Mouse (Mus musculus): Measurements from ENCODE around the gene Mdp1. TPM values are rescaled to one million over a fixed set of nuclear protein-coding genes. Genes with fewer than 3 reads are reported as not detected.
A peak's percentile ranks its signal among the peaks of the same experiment; 100 is the strongest.

Gene Mdp1
- total and polyA plus RNA-seq, 2 experiments: 9.8 to 10.3 TPM

DNA sequence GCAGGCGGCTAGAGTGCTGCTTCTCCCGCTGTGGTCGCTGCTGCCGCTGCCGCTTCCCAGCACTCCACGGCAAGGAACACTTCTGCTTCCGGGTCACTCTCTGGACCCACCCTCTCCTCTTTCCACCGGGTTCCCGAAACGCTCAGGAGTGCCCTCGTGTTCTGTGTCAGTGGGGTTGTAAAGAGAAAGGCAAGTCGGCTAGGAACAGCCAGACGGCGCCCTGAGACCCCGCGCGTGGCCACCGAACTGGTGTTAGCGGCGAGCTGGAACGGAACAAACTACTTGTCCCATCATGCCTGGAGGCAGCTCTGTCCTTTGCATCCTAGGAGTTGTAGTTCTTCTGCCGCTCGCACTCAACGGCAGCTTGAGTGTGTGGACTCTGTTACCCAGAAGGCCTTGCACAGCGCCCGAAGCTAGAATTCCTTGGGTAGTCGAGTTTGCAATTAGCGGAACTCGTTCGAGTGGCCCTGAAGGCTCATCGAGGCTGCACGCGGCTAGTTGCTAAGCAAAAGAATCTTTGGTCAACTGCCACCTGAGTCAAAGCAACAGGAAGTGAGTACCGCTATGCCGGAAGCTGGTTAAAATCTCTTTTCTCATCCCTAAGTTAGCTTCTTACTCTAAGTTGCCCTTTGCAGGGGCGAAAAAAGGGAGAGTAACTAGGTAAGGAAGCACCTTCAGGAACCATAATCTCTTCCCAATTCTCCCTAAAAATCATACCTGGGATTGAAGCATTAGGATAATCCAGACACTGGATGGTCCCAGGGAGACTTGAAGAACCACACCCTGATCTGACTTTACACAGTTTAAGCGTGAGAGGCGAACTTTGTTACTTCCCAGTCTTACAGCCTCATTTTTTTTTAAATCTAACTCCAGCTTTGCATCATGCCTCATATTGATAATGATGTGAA lies 11.8 kb upstream of the Mdp1 start, which contains the start of the genes Gmpr2 and Nedd8:
TSS of gene Gmpr2 (plus strand) at position 109 of the 908 bp plus-strand sequence.
TSS of gene Nedd8 (minus strand) at position 292 of the 908 bp plus-strand sequence.
- H3K4me3 ChIP-seq (ENCODE audit: insufficient read depth, low read depth, low read length): peak within 1 kb of the TSS; percentile 78

DNA sequence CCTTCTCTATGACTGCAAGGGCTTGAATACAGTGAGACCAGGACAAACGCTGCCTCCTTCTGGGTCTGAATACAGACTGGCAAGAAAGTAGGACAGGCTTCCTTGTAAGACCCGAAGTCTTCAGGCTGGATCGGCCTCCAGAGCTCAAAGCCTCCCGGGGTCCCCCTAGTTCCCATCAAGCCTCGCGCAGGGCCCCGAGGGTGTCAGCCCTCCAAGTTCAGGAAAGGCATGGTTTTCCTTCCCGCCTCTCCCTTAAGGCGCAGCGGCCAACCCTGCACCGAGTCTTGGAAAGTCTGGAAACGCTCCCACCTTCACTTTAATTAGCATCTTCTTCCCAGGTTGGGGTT lies 11.2 kb upstream of the Mdp1 start:
- Histone ChIP-seq H3K27ac (replicated peaks; ENCODE audit: insufficient read depth, low read depth, low read length) (peak overlapping the region; percentile 94), H3K4me3 (ENCODE audit: insufficient read depth, low read depth, low read length) (peak overlapping the region; percentile 78), H3K9ac (ENCODE audit: low read depth, low read length) (peak overlapping the region; percentile 89), H3K27me3 (ENCODE audit: control insufficient read depth, insufficient read depth, low read length) (no peaks in the 10 kb centered on the region), H3K36me3 (ENCODE audit: control insufficient read depth, insufficient read depth, low read length) (peaks cover 14% of the 10 kb centered on the region; the same call in 1 of the 2 replicates), H3K79me2 (ENCODE audit: control insufficient read depth, insufficient read depth, low read length) (peaks cover 14% of the 10 kb centered on the region; the same call in 1 of the 2 replicates), H3K4me1 (ENCODE audit: control insufficient read depth, insufficient read depth, low read length) (peaks cover 5% of the 10 kb centered on the region)
- TF ChIP-seq CTCF (IDR thresholded peaks at IDR 0.05; ENCODE audit: low read depth, low read length) (no peak), POLR2A (IDR thresholded peaks at IDR 0.05; ENCODE audit: extremely low read depth, insufficient read depth, low read length) (no peak)
- WGBS: 0% methylated on average over 12 of the region's 12 CpGs
- no peak for DNase-seq (ENCODE audit: extremely low read depth, low read depth, low spot score)

More for the DNA sequence above, 11.8 kb upstream of the Mdp1 start, which contains the start of the genes Gmpr2 and Nedd8:
- peak; percentile 99 for DNase-seq (ENCODE audit: extremely low read depth, low read depth, low spot score)
- no peaks in the 10 kb centered on the region for H3K27me3 ChIP-seq (ENCODE audit: control insufficient read depth, insufficient read depth, low read length)
- H3K27ac ChIP-seq (replicated peaks; ENCODE audit: insufficient read depth, low read depth, low read length): peak within 1 kb of the TSS; percentile 94
- H3K9ac ChIP-seq (ENCODE audit: low read depth, low read length): peak within 1 kb of the TSS; percentile 89
- H3K4me1 ChIP-seq (ENCODE audit: control insufficient read depth, insufficient read depth, low read length): peaks cover 5% of the 10 kb centered on the region
- H3K36me3 ChIP-seq (ENCODE audit: control insufficient read depth, insufficient read depth, low read length): peaks cover 15% of the 10 kb centered on the region; the same call in 1 of the 2 replicates
- peaks cover 14% of the 10 kb centered on the region; the same call in 1 of the 2 replicates for H3K79me2 ChIP-seq (ENCODE audit: control insufficient read depth, insufficient read depth, low read length)
- no peak for TF ChIP-seq CTCF (IDR thresholded peaks at IDR 0.05; ENCODE audit: low read depth, low read length)
- peak; percentile 51; the same call in 1 of the 2 replicates for TF ChIP-seq POLR2A (IDR thresholded peaks at IDR 0.05; ENCODE audit: extremely low read depth, insufficient read depth, low read length)
- WGBS: under 1% methylated on average over 38 of the region's 38 CpGs

DNA sequence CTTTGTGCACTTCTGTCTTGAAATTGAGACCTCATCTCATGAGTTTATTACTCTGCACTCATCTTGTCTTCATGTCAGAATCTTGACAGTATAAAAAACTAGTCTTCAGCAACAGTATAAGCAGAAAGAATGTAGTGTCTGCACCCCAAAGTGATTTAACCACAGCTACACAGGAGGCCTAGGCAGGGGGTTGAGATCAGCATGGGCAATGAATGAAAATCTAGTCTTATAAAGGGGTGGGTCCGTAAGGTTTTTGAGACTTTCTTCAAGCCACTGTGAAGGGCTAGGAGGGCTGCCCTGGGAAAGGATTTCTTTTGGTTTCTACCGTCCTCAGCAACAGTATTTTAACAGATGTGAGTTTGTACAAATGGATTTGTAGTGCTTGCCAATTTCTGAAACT lies 328 bp upstream of the Mdp1 start:
- Histone ChIP-seq H3K79me2 (ENCODE audit: control insufficient read depth, insufficient read depth, low read length) (peaks cover 2% of the 10 kb centered on the region; the same call in 1 of the 2 replicates), H3K27ac (replicated peaks; ENCODE audit: insufficient read depth, low read depth, low read length) (no peak overlapping the region)
- TF ChIP-seq POLR2A (IDR thresholded peaks at IDR 0.05; ENCODE audit: extremely low read depth, insufficient read depth, low read length) (no peak), CTCF (IDR thresholded peaks at IDR 0.05; ENCODE audit: low read depth, low read length) (no peak)

DNA sequence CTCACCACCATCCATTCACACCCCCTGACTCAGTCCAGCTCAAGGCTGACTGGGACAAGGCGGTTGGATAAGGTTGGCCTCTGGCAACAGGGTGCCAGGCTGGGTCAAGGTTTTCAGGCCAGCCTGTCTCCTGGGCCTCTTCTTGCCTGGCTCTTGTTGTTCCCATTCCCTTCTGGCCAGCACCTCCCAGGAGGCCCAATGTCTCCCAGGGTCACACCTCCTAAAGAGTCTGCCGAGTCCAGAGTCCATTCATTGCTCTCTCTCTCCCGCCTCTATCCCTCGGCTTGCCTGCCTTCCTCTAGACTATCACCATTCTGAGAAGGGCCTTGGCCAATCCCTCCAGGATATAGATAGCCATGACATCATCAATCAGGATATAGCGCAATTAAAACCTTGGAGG lies 2.3 kb downstream of the Mdp1 start:
- WGBS: 85% methylated on average over 5 of the region's 5 CpGs
- H3K4me3 ChIP-seq (ENCODE audit: insufficient read depth, low read depth, low read length): no peak overlapping the region

More for the DNA sequence above, 328 bp upstream of the Mdp1 start:
- DNase-seq (ENCODE audit: extremely low read depth, low read depth, low spot score): no peak
- Histone ChIP-seq H3K27me3 (ENCODE audit: control insufficient read depth, insufficient read depth, low read length) (no peaks in the 10 kb centered on the region), H3K9ac (ENCODE audit: low read depth, low read length) (no peak overlapping the region), H3K4me3 (ENCODE audit: insufficient read depth, low read depth, low read length) (peak overlapping the region; percentile 74; the same call in 1 of the 2 replicates), H3K4me1 (ENCODE audit: control insufficient read depth, insufficient read depth, low read length) (no peaks in the 10 kb centered on the region; the same call in 1 of the 2 replicates), H3K36me3 (ENCODE audit: control insufficient read depth, insufficient read depth, low read length) (peaks cover 10% of the 10 kb centered on the region; the same call in 1 of the 2 replicates)
- 75% methylated on average over 2 of the region's 2 CpGs for WGBS

DNA sequence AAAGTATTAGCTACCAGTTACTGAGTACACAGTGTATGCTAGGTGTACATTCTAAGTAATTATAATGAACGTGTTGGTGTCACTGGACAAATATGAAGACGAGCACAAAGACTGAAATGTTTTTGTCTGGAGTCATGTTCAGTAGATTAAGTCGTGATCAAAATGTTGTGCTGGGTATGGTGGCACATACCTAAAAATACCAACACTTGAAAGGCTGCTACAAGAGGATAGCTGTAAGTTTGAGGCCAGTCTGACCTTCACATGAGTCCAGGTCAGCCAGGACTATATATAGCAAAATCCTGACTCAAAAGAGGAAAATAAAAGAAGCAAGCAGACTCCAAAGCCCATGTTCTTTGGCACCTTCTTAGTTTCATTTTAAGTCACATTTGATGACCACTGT lies 3.4 kb downstream of the Mdp1 start:
- TF ChIP-seq CTCF (IDR thresholded peaks at IDR 0.05; ENCODE audit: low read depth, low read length) (no peak), POLR2A (IDR thresholded peaks at IDR 0.05; ENCODE audit: extremely low read depth, insufficient read depth, low read length) (no peak)
- Histone ChIP-seq H3K36me3 (ENCODE audit: control insufficient read depth, insufficient read depth, low read length) (peaks cover 4% of the 10 kb centered on the region; the same call in 1 of the 2 replicates), H3K79me2 (ENCODE audit: control insufficient read depth, insufficient read depth, low read length) (no peaks in the 10 kb centered on the region), H3K27me3 (ENCODE audit: control insufficient read depth, insufficient read depth, low read length) (no peaks in the 10 kb centered on the region), H3K9ac (ENCODE audit: low read depth, low read length) (no peak overlapping the region), H3K27ac (replicated peaks; ENCODE audit: insufficient read depth, low read depth, low read length) (no peak overlapping the region), H3K4me3 (ENCODE audit: insufficient read depth, low read depth, low read length) (no peak overlapping the region), H3K4me1 (ENCODE audit: control insufficient read depth, insufficient read depth, low read length) (no peaks in the 10 kb centered on the region; the same call in 1 of the 2 replicates)
- DNase-seq (ENCODE audit: extremely low read depth, low read depth, low spot score): no peak
- 82% methylated on average over 3 of the region's 3 CpGs for WGBS

More for the DNA sequence above, 2.3 kb downstream of the Mdp1 start:
- no peak for TF ChIP-seq POLR2A (IDR thresholded peaks at IDR 0.05; ENCODE audit: extremely low read depth, insufficient read depth, low read length)
- H3K27me3 ChIP-seq (ENCODE audit: control insufficient read depth, insufficient read depth, low read length): no peaks in the 10 kb centered on the region
- peaks cover 7% of the 10 kb centered on the region; the same call in 1 of the 2 replicates for H3K36me3 ChIP-seq (ENCODE audit: control insufficient read depth, insufficient read depth, low read length)
- no peak for DNase-seq (ENCODE audit: extremely low read depth, low read depth, low spot score)
- H3K4me1 ChIP-seq (ENCODE audit: control insufficient read depth, insufficient read depth, low read length): no peaks in the 10 kb centered on the region; the same call in 1 of the 2 replicates
- H3K9ac ChIP-seq (ENCODE audit: low read depth, low read length): no peak overlapping the region
- no peaks in the 10 kb centered on the region for H3K79me2 ChIP-seq (ENCODE audit: control insufficient read depth, insufficient read depth, low read length)
- H3K27ac ChIP-seq (replicated peaks; ENCODE audit: insufficient read depth, low read depth, low read length): no peak overlapping the region

All from liver, adult 2 months (tissue).